Mouse (Mus musculus): ENCODE measurements around the gene Myo16.

Gene Myo16

GRCm38 (mm10) chr8:10153611-10154438, at the start of gene Myo16:
Gene Myo16 (plus strand): TSS chr8:10153911.
- DNase-seq, result no peak

GRCm38 (mm10) chr8:10108516-10109271, 45.0 kb upstream of the Myo16 start:
- no peak for DNase-seq

- no peak for DNase-seq
These were observed 31.0 kb upstream of the Myo16 start for GRCm38 (mm10) chr8:10122749-10123148.

GRCm38 (mm10) chr8:10123412-10123811, 30.3 kb upstream of the Myo16 start:
- DNase-seq, result no peak

GRCm38 (mm10) chr8:10125684-10126083, 28.0 kb upstream of the Myo16 start:
- peak; percentile 16 for DNase-seq

- peak; percentile 38 for DNase-seq
These were observed 22.9 kb upstream of the Myo16 start for GRCm38 (mm10) chr8:10130513-10131414.

GRCm38 (mm10) chr8:10139536-10139935, 14.2 kb upstream of the Myo16 start:
- no peak for DNase-seq

- DNase-seq, result no peak
These were observed 9.8 kb upstream of the Myo16 start for GRCm38 (mm10) chr8:10143961-10144360.

- no peak for DNase-seq
These were observed 1.9 kb upstream of the Myo16 start for GRCm38 (mm10) chr8:10151692-10152247.

GRCm38 (mm10) chr8:10154439-10154745, 681 bp downstream of the Myo16 start:
- DNase-seq, result no peak

- no peak for DNase-seq
These were observed 1.4 kb downstream of the Myo16 start for GRCm38 (mm10) chr8:10155075-10155474.

GRCm38 (mm10) chr8:10161106-10161505, 7.4 kb downstream of the Myo16 start:
- DNase-seq, result no peak

- DNase-seq, result no peak
These were observed 11.2 kb downstream of the Myo16 start for GRCm38 (mm10) chr8:10164959-10165358.

- DNase-seq, result no peak
These were observed 14.6 kb downstream of the Myo16 start for GRCm38 (mm10) chr8:10168326-10168725.

GRCm38 (mm10) chr8:10169894-10170293, 16.2 kb downstream of the Myo16 start:
- no peak for DNase-seq

- DNase-seq, result no peak
These were observed 17.6 kb downstream of the Myo16 start for GRCm38 (mm10) chr8:10171321-10171720.

GRCm38 (mm10) chr8:10172278-10172677, 18.6 kb downstream of the Myo16 start:
- no peak for DNase-seq

- DNase-seq, result no peak
These were observed 19.5 kb downstream of the Myo16 start for GRCm38 (mm10) chr8:10173033-10173747.

- no peak for DNase-seq
These were observed 20.6 kb downstream of the Myo16 start for GRCm38 (mm10) chr8:10174201-10174840.

- no peak for DNase-seq
These were observed 21.4 kb downstream of the Myo16 start for GRCm38 (mm10) chr8:10174841-10175680.

GRCm38 (mm10) chr8:10175976-10176375, 22.3 kb downstream of the Myo16 start:
- DNase-seq, result no peak

Data from right cerebral cortex, adult 18-20 months (tissue).